Mouse (Mus musculus) brain, embryonic 18.5 days (tissue): ENCODE measurements at regions not wholly inside any gene's neighbourhood (a gene's known extent, or its start where the extent isn't known, plus 50 kb on each side); places are given as distances from the start of the nearest gene placed in this dataset.
A peak's percentile ranks its signal among the peaks of the same experiment; 100 is the strongest.

Source experiments
- DNase-seq: peaks from one replicate; pipeline ENCODE4 v3.0.0-alpha.2; 2012; ENCODE audit warnings: low read depth, low spot score

DNA sequence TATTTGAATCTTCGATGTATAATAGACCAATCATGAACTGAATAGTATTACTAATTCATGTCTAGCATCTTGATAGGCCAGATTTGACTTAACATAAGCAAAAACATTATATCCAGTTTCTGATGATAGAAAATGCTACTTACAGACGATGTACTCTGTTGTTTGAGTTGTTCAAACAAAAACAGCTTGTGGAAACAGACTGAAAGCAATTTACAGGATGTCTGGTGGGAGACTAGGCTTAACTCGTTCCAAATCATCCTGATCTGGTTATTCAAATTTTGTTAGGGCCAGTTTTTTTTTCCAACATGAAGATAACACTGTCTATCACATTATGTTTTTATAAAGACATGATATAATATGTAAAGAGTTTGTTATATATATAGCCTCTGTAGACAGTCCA is 369.4 kb upstream of the Igbp1b start:
- DNase-seq, result peak; percentile 36

DNA sequence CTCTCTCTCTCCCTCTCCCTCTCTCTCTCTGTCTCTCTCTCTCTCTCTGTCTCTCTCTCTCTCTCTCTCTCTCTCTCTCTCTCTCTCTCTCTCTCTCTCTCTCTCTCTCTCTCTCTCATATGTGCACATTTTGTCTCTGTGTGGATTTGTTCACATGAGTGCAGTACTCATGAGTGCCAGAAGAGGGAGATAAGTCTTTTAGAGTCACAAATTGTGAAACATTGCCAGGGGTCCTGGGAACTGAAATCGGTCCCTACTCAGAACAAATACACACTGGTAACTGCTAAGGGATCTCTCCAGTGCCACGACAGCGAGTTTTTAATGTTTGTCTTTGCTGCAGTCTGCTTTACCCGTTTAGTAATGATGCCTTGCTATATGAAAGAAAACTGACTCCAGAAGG is 356.2 kb upstream of the Igbp1b start:
- DNase-seq, result no peak

- no peak for DNase-seq
Observed at GRCm38 (mm10) chr6:139010501-139010900, 352.2 kb upstream of the Igbp1b start.
